Mouse (Mus musculus) testis, adult 2 months (tissue): Measurements from ENCODE around the gene Tspan7.

ENCODE experiments used
- CTCF ChIP-seq: fragments of 200-500 bp; IDR thresholded peaks from 2 replicates; pipeline ENCODE4 v1.5.1; 2012; ENCODE audit warnings: low read depth, mild to moderate bottlenecking, inconsistent platforms, low read length, moderate library complexity; ENCODE audit not compliant: control insufficient read depth, insufficient read depth, insufficient replicate concordance
- POLR2A ChIP-seq: fragments of 200-500 bp; IDR thresholded peaks from 2 replicates; pipeline ENCODE4 v1.6.1; 2012; ENCODE audit warnings: low read depth, mild to moderate bottlenecking, inconsistent platforms, low read length, moderate library complexity; ENCODE audit not compliant: control insufficient read depth

DNA sequence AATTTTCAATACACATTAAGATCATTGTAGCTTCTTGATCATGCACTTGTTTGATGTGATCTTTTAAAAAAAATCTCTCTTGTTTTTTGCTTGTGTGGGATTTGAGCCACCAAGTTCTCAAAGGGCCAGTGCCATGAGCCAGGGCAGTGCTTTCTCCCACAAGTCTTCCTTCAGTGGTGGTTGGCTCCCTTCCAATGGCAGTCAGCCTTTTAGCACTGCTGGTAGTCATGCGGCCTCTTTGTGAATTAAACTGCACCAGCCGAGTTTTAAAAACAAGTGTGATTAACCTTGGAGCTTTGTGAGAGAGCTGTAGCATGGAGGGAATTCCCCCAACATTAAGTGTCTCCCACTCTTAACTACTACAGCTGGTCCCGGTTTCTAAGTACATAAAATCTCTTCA, 89.6 kb downstream of the Tspan7 start:
- no peak for TF ChIP-seq CTCF
- no peak for TF ChIP-seq POLR2A
